In genomic region chr8:92783906-92784610, GRCm38 (mm10) we compare ENCODE assay signal across 21 mouse cellular contexts. TPM values are rescaled to one million over a fixed set of nuclear protein-coding genes. Genes with fewer than 3 reads are reported as not detected.
A peak's percentile ranks its signal among the peaks of the same experiment; 100 is the strongest.
DNase-seq lines count a peak whose midpoint lies in the region; ATAC-seq lines count a peak whose summit lies in the region.
"Had no signal": no experiment of that assay in that cellular context is flagged by ENCODE, and none has a peak within 500 bp of the region (broad histone marks: within the 10 kb centered on the region; RNA-seq: fewer than 3 reads in every experiment).

No protein-coding gene starts in this region.

- peaks cover 9% of the 10 kb centered on the region for H3K4me1 ChIP-seq in hindbrain, embryonic 10.5 days (replicated peaks)
- H3K4me1 ChIP-seq in hindbrain, embryonic 16.5 days (ENCODE audit: control insufficient read depth, insufficient read depth, low read depth, low read length), result no peaks in the 10 kb centered on the region
- H3K4me1 ChIP-seq: forebrain, embryonic 13.5 days had no signal

- WGBS in hindbrain, embryonic 10.5 days, result 53% methylated on average over 3 of the region's 3 CpGs
- WGBS in hindbrain, embryonic 16.5 days, result 56% methylated on average over 3 of the region's 3 CpGs

- no peak overlapping the region for H3K9ac ChIP-seq in hindbrain, embryonic 16.5 days (ENCODE audit: low read depth, low read length)
- H3K9ac ChIP-seq: embryonic facial prominence, embryonic 13.5 days; forebrain, embryonic 13.5 days; forebrain, postnatal 0 days; heart, embryonic 13.5 days; hindbrain, embryonic 14.5 days had no signal

- H3K4me2 ChIP-seq in hindbrain, embryonic 16.5 days (ENCODE audit: low read length), result no peak overlapping the region
- H3K4me2 ChIP-seq: embryonic facial prominence, embryonic 13.5 days; forebrain, embryonic 13.5 days; heart, embryonic 13.5 days; hindbrain, embryonic 14.5 days had no signal

- intact Hi-C loops in gastrocnemius, postnatal 14 days (cut with DNase I; ENCODE audit: low total_unique reads), result no loop called here

- peaks cover 8% of the 10 kb centered on the region; the same call in 1 of the 2 replicates for H3K9me3 ChIP-seq in hindbrain, embryonic 10.5 days
- peaks cover 3% of the 10 kb centered on the region; the same call in 1 of the 2 replicates for H3K9me3 ChIP-seq in hindbrain, embryonic 16.5 days (ENCODE audit: control insufficient read depth, low read length)
- H3K9me3 ChIP-seq: embryonic facial prominence, embryonic 13.5 days; heart, embryonic 13.5 days had no signal

- peak; percentile 25 for DNase-seq in gastrocnemius, adult 18-20 months (ENCODE audit: low spot score)
- no peak for DNase-seq in gastrocnemius, postnatal 14 days
- DNase-seq in hindbrain, embryonic 10.5 days (ENCODE audit: low spot score), result no peak
- DNase-seq in 3T3-L1 (ENCODE audit: low read depth, low spot score) (peak; percentile 40), R1 (ENCODE audit: low read depth, low spot score) (peak; percentile 67)
- no peak for DNase-seq in adrenal gland, adult 18-20 months (ENCODE audit: low spot score in 2 of 2)
- no peak for DNase-seq in thymus, postnatal 0 days (ENCODE audit: low spot score)
- DNase-seq: adrenal gland, postnatal 10 days; cerebellum, adult 11 months; cerebellum, adult 8-10 months; cerebellum, postnatal 14 days; forebrain, postnatal 0 days; kidney, adult 2 months had no signal

- peak overlapping the region; percentile 8 for H3K27ac ChIP-seq in hindbrain, embryonic 10.5 days
- no peak overlapping the region for H3K27ac ChIP-seq in hindbrain, embryonic 16.5 days (ENCODE audit: low read depth, low read length)
- H3K27ac ChIP-seq: embryonic facial prominence, embryonic 13.5 days; forebrain, embryonic 13.5 days; heart, embryonic 13.5 days; hindbrain, embryonic 14.5 days had no signal

- ATAC-seq in hindbrain, embryonic 16.5 days, result no peak
- ATAC-seq: activated CD4-positive, CD25-positive, alpha-beta regulatory T cell, adult 4 months; forebrain, embryonic 13.5 days; forebrain, postnatal 0 days; intestine, embryonic 16.5 days had no signal

- no peak overlapping the region for H3K4me3 ChIP-seq in hindbrain, embryonic 10.5 days
- H3K4me3 ChIP-seq in hindbrain, embryonic 16.5 days (ENCODE audit: low read length), result no peak overlapping the region
- H3K4me3 ChIP-seq: embryonic facial prominence, embryonic 13.5 days; forebrain, embryonic 13.5 days; heart, embryonic 13.5 days had no signal

- H3K36me3 ChIP-seq in hindbrain, embryonic 10.5 days, result no peaks in the 10 kb centered on the region
- H3K36me3 ChIP-seq in hindbrain, embryonic 16.5 days (ENCODE audit: control insufficient read depth, insufficient read depth, low read length), result no peaks in the 10 kb centered on the region
- H3K36me3 ChIP-seq: embryonic facial prominence, embryonic 13.5 days; heart, embryonic 13.5 days had no signal

- H3K27me3 ChIP-seq in hindbrain, embryonic 10.5 days (ENCODE audit: insufficient read depth, poor library complexity, severe bottlenecking), result no peaks in the 10 kb centered on the region
- no peaks in the 10 kb centered on the region for H3K27me3 ChIP-seq in hindbrain, embryonic 16.5 days (replicated peaks; ENCODE audit: control insufficient read depth, insufficient read depth, low read length)
- H3K27me3 ChIP-seq: CH12.LX; embryonic facial prominence, embryonic 13.5 days; forebrain, embryonic 13.5 days; heart, embryonic 13.5 days had no signal

RNA-seq across cellular contexts. Expression of gene Mmp2, which starts 43.0 kb away (rescaled TPM):
- total RNA-seq in gastrocnemius, adult 18-20 months (2021), result 10 to 100 TPM; 42.3 to 50.3 TPM
- 100 to 1,000 TPM; 127 to 151 TPM for total RNA-seq in gastrocnemius, postnatal 14 days (2021)
- polyA plus RNA-seq in hindbrain, embryonic 10.5 days (2016; fragmentation: Nextera tagmentation; extraction: Ambion mirVana), result 60.8 and 71.4 TPM in 2 replicates
- polyA plus RNA-seq in hindbrain, embryonic 16.5 days (2015; fragmentation: Nextera tagmentation; extraction: Ambion mirVana), result 22.4 and 26.5 TPM in 2 replicates
- 10 to 100 TPM; 18.1 to 46.2 TPM for total RNA-seq in adrenal gland, adult 18-20 months (2021)
- 49.5 and 52.9 TPM in 2 replicates for polyA plus RNA-seq in thymus, postnatal 0 days (2015; fragmentation: Nextera tagmentation; extraction: Ambion mirVana)
- total RNA-seq: CH12.LX had no signal

Comparison
In these comparisons a context has a peak if more than half of its experiments do, and no peak if none do; other contexts are left out.
1. DNase-seq: peak in gastrocnemius, adult 18-20 months (single experiment), 3T3-L1 (single experiment) and R1 (single experiment); none in gastrocnemius, postnatal 14 days (single experiment), hindbrain, embryonic 10.5 days (single experiment), adrenal gland, adult 18-20 months (0 of 2) and thymus, postnatal 0 days (single experiment).